Mouse (Mus musculus) cerebellum, adult 9-10 months (tissue): ENCODE results near the gene Dock1.

Source experiments
- DNase-seq: peaks from one replicate; pipeline ENCODE4 v3.0.0; 2022

The Dock1 gene

GRCm38 (mm10) chr7:135068887-135069286 is 398.4 kb downstream of the Dock1 start:
- no peak for DNase-seq

DNA sequence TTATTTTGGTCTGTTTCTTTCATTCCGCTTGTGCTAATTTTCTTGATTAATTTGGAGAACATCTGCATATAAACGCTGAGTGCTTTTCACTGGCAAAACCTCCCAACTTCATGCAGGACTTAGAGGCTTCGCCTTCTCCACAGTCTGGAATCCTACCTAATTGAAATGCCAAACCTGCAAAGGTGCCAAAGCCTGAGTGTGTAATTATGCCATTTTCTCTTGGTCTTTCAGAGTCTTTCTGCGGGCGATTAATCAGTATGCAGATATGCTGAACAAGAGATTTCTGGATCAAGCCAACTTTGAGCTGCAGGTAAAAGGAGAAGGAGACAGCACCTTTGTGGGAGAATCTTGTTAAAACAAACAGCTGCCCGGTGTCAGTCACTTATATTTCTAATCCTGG is 406.4 kb downstream of the Dock1 start:
- no peak for DNase-seq

DNA sequence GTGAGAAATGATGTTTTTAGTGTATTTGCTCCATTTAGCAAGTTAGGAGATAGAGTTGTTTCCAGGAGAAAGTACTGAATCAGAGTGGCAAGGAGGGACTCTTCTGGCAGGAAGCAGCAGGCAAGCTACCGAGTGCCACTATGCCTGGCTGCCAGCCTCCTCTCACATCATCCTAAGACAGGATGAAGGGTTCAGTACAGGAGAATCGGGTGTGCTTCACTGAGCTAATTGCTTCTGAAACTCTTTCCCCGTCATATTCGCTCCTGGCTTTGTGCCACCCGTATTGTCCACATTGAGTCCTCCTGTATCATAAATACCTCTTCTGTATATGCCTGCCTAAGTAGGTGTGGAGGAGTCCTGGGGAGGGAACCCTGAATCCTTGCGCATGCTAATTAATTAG is 406.9 kb downstream of the Dock1 start:
- DNase-seq, result no peak

GRCm38 (mm10) chr7:135077806-135078205 is 407.4 kb downstream of the Dock1 start:
- no peak for DNase-seq

DNA sequence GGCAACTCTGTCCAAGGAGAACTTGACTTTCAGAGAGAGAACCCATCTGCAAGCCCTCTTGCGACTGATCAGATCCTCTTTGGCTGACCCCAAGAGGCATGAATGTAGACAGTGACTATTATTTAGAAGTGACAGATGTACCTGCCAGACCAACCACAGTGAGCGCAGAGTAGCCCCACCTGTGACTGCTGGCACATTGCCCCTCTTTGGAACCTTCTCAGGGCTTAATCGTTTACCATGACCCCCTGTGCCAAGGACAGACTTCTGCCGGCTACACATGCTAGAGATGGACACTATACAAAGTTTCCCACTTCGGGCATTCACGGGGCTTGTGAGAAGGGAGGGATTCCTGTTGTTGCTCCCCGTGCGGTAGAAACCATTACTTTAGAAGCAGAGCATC is 413.0 kb downstream of the Dock1 start:
- peak; percentile 83 for DNase-seq

GRCm38 (mm10) chr7:135084069-135084468 is 413.6 kb downstream of the Dock1 start:
- DNase-seq, result peak; percentile 13

DNA sequence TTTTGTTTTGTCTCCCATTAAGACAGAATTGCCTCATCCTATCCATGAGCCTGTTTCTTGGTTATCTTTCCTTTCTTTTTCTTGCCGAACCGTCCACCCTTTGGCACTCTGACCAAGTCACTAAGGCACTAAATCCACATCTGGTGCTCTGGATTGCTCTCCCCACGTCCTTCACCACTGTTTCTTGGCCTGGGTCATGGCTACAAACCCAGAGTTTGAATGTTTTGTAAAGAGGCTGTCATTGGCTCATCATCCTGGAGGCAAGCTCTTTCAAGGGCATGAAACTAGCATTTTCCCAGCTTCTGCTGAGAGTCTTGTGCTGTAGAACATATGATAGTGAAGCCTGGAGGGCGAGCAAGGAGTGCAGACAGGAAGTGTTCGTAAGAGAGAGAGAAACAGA is 416.1 kb downstream of the Dock1 start:
- DNase-seq, result no peak

DNA sequence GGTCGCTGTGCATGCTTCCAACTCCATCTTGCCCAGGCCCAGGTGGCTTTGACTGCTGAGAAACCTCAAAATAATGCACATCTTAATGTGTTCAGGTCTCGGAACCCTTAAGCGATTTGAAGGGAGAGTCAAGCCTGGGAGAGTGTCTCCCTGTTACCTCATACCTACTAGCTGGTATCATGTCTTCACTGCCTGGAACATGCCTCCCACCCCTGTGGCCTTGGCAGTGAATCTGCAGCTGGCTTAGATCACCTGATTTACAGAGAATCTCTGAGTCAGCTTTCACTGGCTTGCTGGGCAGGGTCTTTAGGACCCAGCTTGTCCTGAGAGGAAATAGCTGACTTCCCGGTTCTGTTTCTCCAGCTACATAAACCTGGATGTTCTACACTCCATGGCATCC is 419.2 kb downstream of the Dock1 start:
- no peak for DNase-seq

DNA sequence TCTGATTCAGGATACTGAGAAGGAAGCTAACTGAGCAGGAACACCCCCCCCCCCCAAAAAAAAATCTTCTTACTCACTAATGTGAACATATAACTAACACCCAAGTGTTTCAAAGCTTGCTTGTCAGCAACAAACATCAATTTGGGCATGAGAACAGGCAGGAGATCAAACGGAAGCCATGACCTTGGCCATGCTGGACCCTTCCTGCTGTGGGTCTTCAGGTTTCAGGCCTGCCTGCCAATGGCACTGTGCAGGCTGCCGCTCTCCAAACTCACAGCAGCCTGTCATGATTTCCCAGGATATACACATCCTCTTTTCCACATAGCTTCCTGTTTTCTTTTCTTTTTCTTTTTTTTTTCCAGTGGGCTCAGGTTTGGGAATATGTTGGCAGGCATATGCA is 423.4 kb downstream of the Dock1 start:
- no peak for DNase-seq

GRCm38 (mm10) chr7:135101921-135102320 is 431.5 kb downstream of the Dock1 start:
- no peak for DNase-seq

- no peak for DNase-seq
These were observed 436.1 kb downstream of the Dock1 start for GRCm38 (mm10) chr7:135106536-135106935.

DNA sequence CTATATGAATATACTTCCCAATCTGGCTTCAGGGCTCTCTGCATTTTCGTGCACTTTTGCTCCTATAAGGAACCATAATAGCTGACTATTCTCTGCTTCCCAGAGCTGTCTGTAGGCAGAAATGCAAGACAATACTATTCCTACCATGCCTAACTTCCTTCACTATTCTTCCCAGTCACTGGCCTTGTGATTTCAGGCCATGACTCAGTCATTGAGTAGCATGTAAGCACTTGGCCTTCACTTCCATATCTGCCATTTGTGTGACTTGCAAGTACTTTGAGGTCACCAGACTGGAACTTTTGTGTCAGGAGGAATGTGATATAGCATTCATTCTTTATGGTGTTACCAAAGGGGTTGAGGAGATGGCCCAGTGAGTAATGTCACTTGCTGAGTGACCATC is 439.9 kb downstream of the Dock1 start:
- DNase-seq, result no peak

- no peak for DNase-seq
These were observed 455.0 kb downstream of the Dock1 start for GRCm38 (mm10) chr7:135125296-135126065.

GRCm38 (mm10) chr7:135132461-135132860 is 462.0 kb downstream of the Dock1 start:
- DNase-seq, result peak; percentile 76

GRCm38 (mm10) chr7:135134619-135135018 is 464.2 kb downstream of the Dock1 start:
- DNase-seq, result no peak

DNA sequence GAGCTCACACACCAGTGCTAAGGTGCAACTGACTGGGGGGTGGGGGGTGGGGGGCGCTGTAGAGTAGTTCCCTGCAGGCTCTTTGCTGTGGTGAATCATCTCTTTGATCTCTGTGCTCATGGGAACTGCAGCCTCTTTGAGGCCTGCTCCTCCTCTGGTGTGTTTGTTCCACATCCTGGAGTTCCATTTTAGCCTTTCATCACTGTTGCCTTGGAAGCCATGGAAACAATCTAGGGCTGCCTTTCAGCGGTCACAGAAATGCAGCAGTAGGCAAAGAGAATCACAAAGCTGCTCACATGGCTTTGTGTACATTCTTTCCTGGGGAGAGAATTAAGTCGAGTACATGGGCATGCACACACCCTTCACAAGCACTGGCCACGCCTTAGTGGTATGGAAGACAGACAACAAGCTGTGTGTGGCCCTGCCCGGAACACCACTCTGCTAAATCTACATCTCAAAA is 468.7 kb downstream of the Dock1 start:
- no peak for DNase-seq

GRCm38 (mm10) chr7:135144731-135145130 is 474.3 kb downstream of the Dock1 start:
- no peak for DNase-seq

DNA sequence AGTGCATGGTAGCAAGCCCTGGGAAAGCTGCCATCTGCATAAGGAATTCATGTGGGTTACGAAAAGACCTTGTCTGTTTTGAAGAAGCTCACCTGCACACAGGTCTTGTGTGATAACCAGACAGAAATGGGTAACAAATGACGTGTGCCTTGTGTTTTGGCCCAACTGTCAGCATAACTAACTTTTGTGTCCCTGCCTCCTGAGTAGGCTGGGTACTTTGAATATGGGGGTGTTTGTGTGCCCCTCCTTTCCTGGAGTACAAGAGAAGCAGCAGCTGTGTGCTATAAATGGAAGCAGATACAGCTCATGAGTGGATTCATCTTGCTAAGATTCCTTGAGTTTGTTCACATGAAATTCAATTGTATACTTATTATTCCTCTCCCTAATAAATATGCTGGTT is 480.5 kb downstream of the Dock1 start:
- no peak for DNase-seq

- DNase-seq, result no peak
These were observed 487.1 kb downstream of the Dock1 start for GRCm38 (mm10) chr7:135157571-135157970.

- no peak for DNase-seq
These were observed 487.9 kb downstream of the Dock1 start for GRCm38 (mm10) chr7:135158381-135158780.

DNA sequence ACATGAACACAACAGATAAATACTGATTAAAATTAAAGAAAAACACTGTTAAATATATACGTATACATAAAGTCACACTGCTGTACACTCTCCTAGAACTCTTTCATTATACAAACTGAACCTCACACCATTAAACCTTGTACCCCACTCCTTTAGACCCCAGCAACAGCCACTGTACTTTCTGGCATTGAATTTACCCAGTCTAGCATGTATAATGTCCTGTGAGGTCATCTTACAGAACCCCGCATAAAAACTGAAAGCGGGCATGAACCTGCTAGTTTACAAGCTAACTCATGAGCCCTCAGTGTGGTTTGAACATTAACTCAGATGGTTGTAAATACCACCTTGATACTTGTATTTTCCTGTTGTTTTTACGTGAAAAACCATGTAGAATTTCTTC is 489.2 kb downstream of the Dock1 start:
- no peak for DNase-seq

GRCm38 (mm10) chr7:135165155-135165554 is 494.7 kb downstream of the Dock1 start:
- DNase-seq, result peak; percentile 34

- DNase-seq, result no peak
These were observed 499.5 kb downstream of the Dock1 start for GRCm38 (mm10) chr7:135169936-135170335.

- no peak for DNase-seq
These were observed 501.8 kb downstream of the Dock1 start for GRCm38 (mm10) chr7:135172219-135172618.

GRCm38 (mm10) chr7:135194190-135194589 is 523.7 kb downstream of the Dock1 start:
- no peak for DNase-seq
